Mouse (Mus musculus) kidney, embryonic 16.5 days (tissue): ENCODE measurements around the gene Adarb1. TPM values are rescaled to one million over a fixed set of nuclear protein-coding genes. Genes with fewer than 3 reads are reported as not detected.

ENCODE experiments used
- ATAC-seq: fragments of 200-750 bp; cut with Nextera tagmentation; 2 replicates; pipeline ENCODE4 v1.8.0; 2017; ENCODE audit warnings: moderate TSS enrichment; ENCODE audit not compliant: low FRiP score, low TSS enrichment
- H3K27ac ChIP-seq: fragments of 300-500 bp; sonication (generic); 2 replicates; pipeline ENCODE4 v1.5.1; 2014; ENCODE audit warnings: low read length
- H3K27me3 ChIP-seq: fragments of 300-500 bp; sonication (generic); 2 replicates; pipeline ENCODE4 v1.6.1; 2014; ENCODE audit warnings: low read length, control low read depth, mixed read lengths; ENCODE audit not compliant: insufficient read depth
- H3K36me3 ChIP-seq: fragments of 300-500 bp; sonication (generic); 2 replicates; pipeline ENCODE4 v1.6.1; 2014; ENCODE audit warnings: low read length, control low read depth, mixed read lengths; ENCODE audit not compliant: insufficient read depth
- H3K4me1 ChIP-seq: fragments of 300-500 bp; sonication (generic); 2 replicates; pipeline ENCODE4 v1.6.1; 2014; ENCODE audit warnings: low read length, control low read depth, mixed read lengths; ENCODE audit not compliant: insufficient read depth
- H3K4me2 ChIP-seq: fragments of 300-500 bp; sonication (generic); replicated peaks from 2 replicates; pipeline ENCODE4 v1.6.1; 2014; ENCODE audit warnings: low read depth, low read length
- H3K4me3 ChIP-seq: fragments of 300-500 bp; sonication (generic); 2 replicates; pipeline ENCODE4 v1.5.1; 2014; ENCODE audit warnings: mild to moderate bottlenecking, low read length
- H3K9ac ChIP-seq: fragments of 300-500 bp; sonication (generic); replicated peaks from 2 replicates; pipeline ENCODE4 v1.6.1; 2014; ENCODE audit warnings: low read length
- H3K9me3 ChIP-seq: fragments of 300-500 bp; sonication (generic); 2 replicates; pipeline ENCODE4 v1.6.1; 2016; ENCODE audit warnings: low read length, control low read depth
- WGBS: fragments of 180-500 bp; shearing (Covaris S2); extraction: QIAGEN DNeasy Blood & Tissue Kit; methylation state at CpG from one replicate; pipeline ENCODE4 v1.1.7; 2014; 5-methylcytosine and 5-hydroxymethylcytosine counted together
- polyA plus RNA-seq: library from polyadenylated mRNA; unstranded; fragments of >200 nt; fragmentation: Nextera tagmentation; extraction: Ambion mirVana; gene quantifications from 2 replicates; pipeline ENCODE4 v1.2.1, GENCODE M21; 2015

The Adarb1 gene
- polyA plus RNA-seq, 1 experiment from 2014 or later: 7.9 TPM

- H3K9ac ChIP-seq: no peak overlapping the region
- no peak overlapping the region for H3K4me2 ChIP-seq
- no peak for ATAC-seq
- H3K4me1 ChIP-seq: no peaks in the 10 kb centered on the region
- 90% methylated on average over 14 of the region's 14 CpGs for WGBS
- no peaks in the 10 kb centered on the region for H3K27me3 ChIP-seq
- no peaks in the 10 kb centered on the region for H3K9me3 ChIP-seq
- H3K4me3 ChIP-seq: no peak overlapping the region
- peaks cover 75% of the 10 kb centered on the region for H3K36me3 ChIP-seq
- no peak overlapping the region for H3K27ac ChIP-seq
Observed at GRCm38 (mm10) chr10:77267027-77267426, 151.0 kb downstream of the Adarb1 start.

DNA sequence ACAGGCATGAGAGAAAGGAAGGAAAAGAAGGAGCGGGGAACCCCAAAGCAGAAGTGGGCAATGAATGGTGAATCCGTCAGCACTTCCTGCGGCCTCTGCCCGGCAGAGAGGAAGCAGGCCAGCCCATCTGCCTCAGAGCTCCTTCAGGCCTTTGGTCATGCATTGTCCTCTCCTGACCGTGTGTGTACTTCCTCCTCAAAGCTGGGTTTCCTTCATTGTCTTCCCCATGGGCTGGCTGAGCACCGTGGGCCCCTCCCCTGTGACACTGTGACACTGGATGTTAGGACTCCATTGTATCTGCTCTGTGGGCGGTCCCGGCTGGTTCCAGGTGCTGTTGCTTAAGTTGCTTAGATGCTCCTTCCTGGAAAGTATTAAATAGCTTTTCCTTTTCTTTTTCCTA is 151.8 kb downstream of the Adarb1 start:
- ATAC-seq: no peak
- Histone ChIP-seq H3K27ac (0 out of 2 replicates have a peak overlapping the region, but pooled peaks have one; percentile 31), H3K4me2 (no peak overlapping the region), H3K4me3 (no peak overlapping the region), H3K27me3 (no peaks in the 10 kb centered on the region), H3K4me1 (no peaks in the 10 kb centered on the region), H3K9me3 (no peaks in the 10 kb centered on the region), H3K36me3 (peaks cover 82% of the 10 kb centered on the region), H3K9ac (no peak overlapping the region)
- WGBS: 78% methylated on average over 8 of the region's 8 CpGs

DNA sequence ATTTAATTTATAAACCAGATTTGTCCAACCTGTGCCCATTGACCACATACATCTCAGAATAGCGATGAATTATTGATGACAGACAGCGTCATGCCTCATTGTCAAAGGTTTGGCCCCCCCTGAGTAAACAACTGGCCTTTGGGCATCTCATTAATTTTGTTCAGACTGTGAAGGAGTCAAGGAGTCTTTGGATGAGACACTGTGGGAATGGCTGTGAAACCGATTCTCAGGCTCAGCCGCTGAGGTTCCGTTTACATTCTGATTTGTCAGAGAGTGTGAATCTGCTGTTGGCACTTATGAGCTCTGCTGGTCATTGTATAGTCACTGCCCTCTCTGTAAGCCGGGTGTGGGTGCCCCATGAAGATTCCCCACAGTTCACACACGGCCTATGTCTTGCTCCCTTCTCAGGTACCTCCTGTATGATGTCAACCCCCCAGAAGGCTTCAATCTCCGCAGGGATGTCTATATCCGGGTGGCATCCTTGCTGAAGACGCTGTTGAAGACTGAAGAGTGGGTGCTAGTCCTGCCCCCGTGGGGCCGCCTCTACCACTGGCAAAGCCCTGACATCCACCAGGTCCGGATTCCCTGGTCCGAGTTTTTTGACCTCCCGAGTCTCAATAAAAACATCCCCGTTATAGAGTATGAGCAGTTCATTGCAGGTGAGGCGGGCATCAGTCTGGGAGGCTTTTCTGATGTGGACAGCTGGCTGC is 157.7 kb downstream of the Adarb1 start:
- no peak for ATAC-seq
- peak overlapping the region; percentile 92 for H3K4me3 ChIP-seq
- H3K36me3 ChIP-seq: peaks cover 43% of the 10 kb centered on the region
- H3K9ac ChIP-seq: peak overlapping the region; percentile 40; the same call in 1 of the 2 replicates
- H3K27me3 ChIP-seq: no peaks in the 10 kb centered on the region
- peaks cover 14% of the 10 kb centered on the region for H3K4me1 ChIP-seq
- no peaks in the 10 kb centered on the region for H3K9me3 ChIP-seq
- WGBS: 75% methylated on average over 17 of the region's 17 CpGs
- no peak overlapping the region for H3K27ac ChIP-seq
- peak overlapping the region; percentile 66 for H3K4me2 ChIP-seq

DNA sequence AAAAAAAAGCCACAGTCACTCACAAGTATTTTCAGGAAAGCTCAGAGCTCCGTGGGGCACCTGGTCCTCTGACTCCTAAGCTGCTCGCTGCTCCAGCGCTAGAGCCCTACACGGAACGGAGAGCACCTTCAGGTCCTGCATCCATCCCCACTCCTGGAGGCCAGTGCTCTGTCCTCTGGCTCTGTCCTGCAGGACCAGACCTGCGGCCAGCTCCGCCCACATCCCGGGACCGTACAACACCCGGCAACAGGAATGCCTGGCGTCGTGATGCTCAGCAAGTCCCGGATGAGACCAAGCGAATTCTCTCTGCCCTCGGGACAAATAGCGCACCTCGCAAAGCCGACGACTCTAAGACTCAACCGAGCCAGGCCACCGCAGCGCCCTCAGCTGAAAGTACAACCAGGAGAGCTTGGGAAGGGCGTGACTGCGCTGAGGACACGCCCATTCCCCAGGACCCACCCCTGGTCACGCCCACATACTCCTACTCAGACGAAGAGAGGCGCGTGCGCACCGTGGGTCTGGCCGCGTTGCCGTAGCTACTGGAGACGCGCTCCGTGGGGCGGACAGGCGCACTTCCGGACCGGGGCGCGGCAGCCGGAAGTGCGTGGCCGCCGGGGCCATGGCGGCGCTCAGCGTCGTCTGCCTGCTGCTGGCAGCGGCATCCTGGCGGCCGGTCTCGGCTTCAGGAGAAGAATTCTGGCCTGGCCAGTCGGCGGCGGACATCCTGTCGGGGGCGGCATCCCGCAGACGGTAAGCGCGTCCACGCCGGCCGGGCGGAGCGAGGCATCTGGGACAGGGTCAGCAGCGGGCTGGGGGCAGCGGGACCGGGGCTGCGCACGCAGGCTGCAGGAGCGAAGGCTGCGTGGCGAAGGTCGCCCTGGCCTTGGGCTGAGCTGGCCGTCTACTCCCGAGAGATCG is 159.1 kb downstream of the Adarb1 start, which contains the start of gene Pofut2:
Gene Pofut2, plus strand, starts transcription at position 515 of the 918 bp plus-strand sequence.
- Histone ChIP-seq H3K4me2 (peak within 1 kb of the TSS; percentile 72), H3K27me3 (no peaks in the 10 kb centered on the region), H3K4me1 (peaks cover 18% of the 10 kb centered on the region), H3K9ac (peak within 1 kb of the TSS; percentile 91), H3K4me3 (peak within 1 kb of the TSS; percentile 92), H3K27ac (peak within 1 kb of the TSS; percentile 93), H3K9me3 (no peaks in the 10 kb centered on the region), H3K36me3 (peaks cover 30% of the 10 kb centered on the region)
- ATAC-seq: peak; percentile 98
- WGBS: under 1% methylated on average over 79 of the region's 81 CpGs

DNA sequence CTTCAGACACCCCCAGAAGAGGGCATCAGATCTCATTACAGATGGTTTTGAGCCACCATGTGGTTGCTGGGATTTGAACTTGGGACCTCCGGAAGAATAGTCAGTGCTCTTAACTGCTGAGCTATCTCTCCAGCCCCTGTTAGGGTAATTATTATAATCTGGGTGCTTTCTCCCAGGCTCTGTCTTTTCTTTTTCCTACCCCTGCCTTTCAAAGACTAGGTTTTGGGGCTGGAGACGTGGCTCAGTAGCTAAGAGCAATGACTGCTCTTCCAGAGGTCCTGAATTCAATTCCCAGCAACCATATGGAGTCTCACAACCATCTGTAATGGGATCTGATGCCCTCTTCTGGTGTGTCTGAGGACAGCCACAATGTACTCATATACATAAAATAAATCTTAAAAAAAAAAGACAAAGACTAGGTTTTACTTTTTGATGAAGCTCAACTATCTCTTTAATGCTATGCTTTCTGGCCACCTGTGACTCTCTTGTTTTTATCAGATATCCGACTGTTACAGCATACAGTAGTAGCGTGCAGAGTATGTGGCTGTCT is 160.0 kb downstream of the Adarb1 start:
- no peak overlapping the region for H3K27ac ChIP-seq
- ATAC-seq: no peak
- H3K9me3 ChIP-seq: no peaks in the 10 kb centered on the region
- no peaks in the 10 kb centered on the region for H3K27me3 ChIP-seq
- H3K4me1 ChIP-seq: peaks cover 23% of the 10 kb centered on the region
- H3K9ac ChIP-seq: peak overlapping the region; percentile 66; the same call in 1 of the 2 replicates
- H3K36me3 ChIP-seq: peaks cover 24% of the 10 kb centered on the region
- H3K4me3 ChIP-seq: peak overlapping the region; percentile 92
- H3K4me2 ChIP-seq: peak overlapping the region; percentile 72
- WGBS: 58% methylated on average over 4 of the region's 4 CpGs

DNA sequence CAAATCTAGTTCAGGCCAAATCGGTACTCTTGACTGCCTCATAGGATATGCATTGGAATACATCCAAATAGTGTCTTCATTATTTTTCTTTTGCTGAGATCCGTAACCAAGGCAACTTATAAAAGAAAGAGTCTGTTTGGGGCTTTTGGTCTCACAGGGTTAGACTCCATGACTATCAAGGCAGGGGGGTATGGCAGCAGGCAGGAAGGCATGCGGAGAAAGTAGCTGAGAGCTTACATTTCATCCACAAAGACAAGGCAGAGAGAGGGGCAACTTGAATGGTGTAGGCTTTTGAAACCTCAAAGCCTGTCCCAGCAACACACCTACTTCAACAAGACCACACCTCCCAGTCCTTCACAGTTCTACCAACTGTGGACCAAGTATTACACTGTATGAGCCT is 162.4 kb downstream of the Adarb1 start:
- Histone ChIP-seq H3K9me3 (no peaks in the 10 kb centered on the region), H3K4me3 (no peak overlapping the region), H3K4me2 (no peak overlapping the region), H3K27ac (no peak overlapping the region), H3K4me1 (peaks cover 41% of the 10 kb centered on the region), H3K9ac (no peak overlapping the region), H3K27me3 (no peaks in the 10 kb centered on the region), H3K36me3 (peaks cover 2% of the 10 kb centered on the region; the same call in 1 of the 2 replicates)
- ATAC-seq: no peak
- WGBS: 78% methylated on average over 3 of the region's 3 CpGs

DNA sequence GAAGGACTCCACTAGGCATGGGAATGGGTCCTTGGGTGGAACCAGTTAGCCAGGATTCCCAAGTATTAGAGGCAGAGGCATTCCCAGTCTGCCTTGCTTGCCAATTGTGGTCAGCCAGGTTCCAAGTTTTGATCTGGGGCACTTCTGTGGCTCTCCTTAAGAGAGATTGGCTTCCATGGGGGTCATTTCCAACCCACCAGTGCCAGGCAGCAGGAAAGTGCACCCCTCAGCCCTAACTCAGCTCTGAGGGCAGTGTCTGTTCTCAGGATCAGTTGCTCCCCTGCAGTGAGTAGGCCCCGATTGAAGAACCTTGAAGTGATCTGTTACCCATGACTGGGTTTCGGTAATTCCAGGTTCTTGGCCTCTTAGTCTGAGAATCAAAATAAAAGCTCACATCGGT is 162.8 kb downstream of the Adarb1 start:
- H3K4me1 ChIP-seq: peaks cover 37% of the 10 kb centered on the region
- no peak overlapping the region for H3K4me2 ChIP-seq
- H3K36me3 ChIP-seq: no peaks in the 10 kb centered on the region
- H3K9ac ChIP-seq: peak overlapping the region; percentile 25; the same call in 1 of the 2 replicates
- H3K4me3 ChIP-seq: no peak overlapping the region
- no peaks in the 10 kb centered on the region for H3K9me3 ChIP-seq
- WGBS: 65% methylated on average over 3 of the region's 3 CpGs
- no peak overlapping the region for H3K27ac ChIP-seq
- no peak for ATAC-seq
- no peaks in the 10 kb centered on the region for H3K27me3 ChIP-seq

GRCm38 (mm10) chr10:77252790-77253189 is 165.3 kb downstream of the Adarb1 start:
- Histone ChIP-seq H3K9ac (0 out of 2 replicates have a peak overlapping the region, but pooled peaks have one; percentile 17), H3K4me1 (peaks cover 33% of the 10 kb centered on the region), H3K4me2 (no peak overlapping the region), H3K9me3 (no peaks in the 10 kb centered on the region), H3K4me3 (no peak overlapping the region), H3K27me3 (no peaks in the 10 kb centered on the region), H3K27ac (peak overlapping the region; percentile 75; the same call in 1 of the 2 replicates), H3K36me3 (no peaks in the 10 kb centered on the region)
- 0% methylated on average over 4 of the region's 4 CpGs for WGBS
- peak; percentile 66; the same call in 1 of the 2 replicates for ATAC-seq

DNA sequence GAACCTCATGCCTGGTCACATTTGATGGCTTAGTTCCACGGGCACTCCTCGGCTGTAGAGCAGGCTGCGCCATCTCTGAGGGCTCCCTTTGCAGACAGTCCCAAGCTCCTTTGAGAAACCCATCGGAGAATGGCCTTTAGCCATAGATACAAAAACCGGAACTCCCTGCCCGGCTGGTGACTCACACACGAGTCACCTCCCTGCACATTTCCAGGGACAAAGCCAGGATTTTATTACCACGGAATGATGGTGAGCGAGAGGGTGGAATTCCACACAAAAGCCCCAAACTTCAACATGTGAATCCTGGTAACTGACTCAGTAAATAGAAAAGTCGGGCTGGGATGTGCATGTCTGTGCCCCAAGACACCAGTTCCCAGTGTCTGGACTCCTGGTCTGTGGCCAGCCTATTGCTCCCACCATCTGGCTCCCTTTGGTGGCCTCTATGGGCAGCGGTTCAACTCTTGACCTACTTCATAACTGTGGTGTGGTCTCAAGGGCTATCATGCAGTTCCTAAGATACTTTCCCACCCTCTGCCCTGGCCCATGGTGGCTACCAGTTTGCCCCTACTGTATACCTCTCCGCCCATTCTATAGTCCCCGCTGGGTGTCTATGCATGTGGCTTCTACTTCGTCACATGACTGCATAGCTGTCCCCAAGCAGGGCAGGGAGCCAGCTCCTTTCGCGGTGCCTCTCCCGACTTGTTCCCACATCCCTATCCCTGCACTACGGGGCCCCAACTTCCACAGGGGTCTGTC is 166.1 kb downstream of the Adarb1 start:
- H3K36me3 ChIP-seq: no peaks in the 10 kb centered on the region
- 58% methylated on average over 18 of the region's 18 CpGs for WGBS
- no peaks in the 10 kb centered on the region for H3K27me3 ChIP-seq
- peak; percentile 57 for ATAC-seq
- H3K9ac ChIP-seq: peak overlapping the region; percentile 42; the same call in 1 of the 2 replicates
- peaks cover 36% of the 10 kb centered on the region for H3K4me1 ChIP-seq
- H3K4me3 ChIP-seq: no peak overlapping the region
- peak overlapping the region; percentile 75 for H3K27ac ChIP-seq
- peak overlapping the region; percentile 23 for H3K4me2 ChIP-seq
- no peaks in the 10 kb centered on the region for H3K9me3 ChIP-seq
